Mouse (Mus musculus) ES-E14 (cell line): Measurements from ENCODE around the gene Dctn1.

Source experiments
- CHD2 ChIP-seq: IDR thresholded peaks from 2 replicates; pipeline ENCODE4 v1.6.1; 2014; ENCODE audit warnings: mild to moderate bottlenecking, low read depth, low read length, inconsistent platforms
- HCFC1 ChIP-seq: IDR thresholded peaks from 2 replicates; pipeline ENCODE4 v1.6.1; 2012; ENCODE audit warnings: low read length, inconsistent platforms, borderline replicate concordance; ENCODE audit not compliant: insufficient read depth
- ZC3H11A ChIP-seq: IDR thresholded peaks from 2 replicates; pipeline ENCODE4 v1.6.1; 2012; ENCODE audit warnings: low read depth, mild to moderate bottlenecking, inconsistent platforms, low read length, borderline replicate concordance
- ZNF384 ChIP-seq: IDR thresholded peaks from 2 replicates; pipeline ENCODE4 v1.6.1; 2012; ENCODE audit warnings: low read depth, low read length, inconsistent platforms

- no peak for TF ChIP-seq ZC3H11A
- no peak for TF ChIP-seq CHD2
- TF ChIP-seq ZNF384: no peak
- TF ChIP-seq HCFC1: no peak
Observed at GRCm38 (mm10) chr6:83145805-83146204, 19.9 kb upstream of the Dctn1 start.
